Mouse (Mus musculus) lung, postnatal 10 days (tissue): Measurements from ENCODE around the gene Itk.
A peak's percentile ranks its signal among the peaks of the same experiment; 100 is the strongest.

ENCODE experiments used
- DNase-seq: peaks from one replicate; pipeline ENCODE4 v3.0.0; 2021

Gene Itk

GRCm38 (mm10) chr11:46305881-46306520, 83.3 kb downstream of the Itk start:
- no peak for DNase-seq

- DNase-seq, result no peak
Measured at GRCm38 (mm10) chr11:46304864-46305710, 84.2 kb downstream of the Itk start.

GRCm38 (mm10) chr11:46304093-46304492, 85.2 kb downstream of the Itk start:
- no peak for DNase-seq

- DNase-seq, result no peak
Measured at GRCm38 (mm10) chr11:46302471-46302870, 86.8 kb downstream of the Itk start.

- no peak for DNase-seq
Measured at GRCm38 (mm10) chr11:46301579-46302248, 87.6 kb downstream of the Itk start.

GRCm38 (mm10) chr11:46299901-46300300, 89.4 kb downstream of the Itk start:
- DNase-seq, result no peak

- DNase-seq, result no peak
Measured at GRCm38 (mm10) chr11:46298889-46299785, 90.2 kb downstream of the Itk start.

- no peak for DNase-seq
Measured at GRCm38 (mm10) chr11:46294390-46294789, 94.9 kb downstream of the Itk start.

GRCm38 (mm10) chr11:46293491-46293890, 95.8 kb downstream of the Itk start:
- DNase-seq, result no peak

GRCm38 (mm10) chr11:46290988-46291405, 98.3 kb downstream of the Itk start:
- DNase-seq, result peak; percentile 15

- DNase-seq, result no peak
Measured at GRCm38 (mm10) chr11:46289561-46289960, 99.8 kb downstream of the Itk start.

GRCm38 (mm10) chr11:46289022-46289421, 100.3 kb downstream of the Itk start:
- no peak for DNase-seq

GRCm38 (mm10) chr11:46288091-46288490, 101.2 kb downstream of the Itk start:
- DNase-seq, result no peak

GRCm38 (mm10) chr11:46286803-46287202, 102.5 kb downstream of the Itk start:
- DNase-seq, result no peak

- no peak for DNase-seq
Measured at GRCm38 (mm10) chr11:46283800-46284199, 105.5 kb downstream of the Itk start.

- DNase-seq, result no peak
Measured at GRCm38 (mm10) chr11:46282612-46283011, 106.7 kb downstream of the Itk start.

GRCm38 (mm10) chr11:46278709-46279108, 110.6 kb downstream of the Itk start:
- DNase-seq, result no peak

- no peak for DNase-seq
Measured at GRCm38 (mm10) chr11:46278140-46278539, 111.2 kb downstream of the Itk start.

- peak; percentile 36 for DNase-seq
Measured at GRCm38 (mm10) chr11:46276778-46277177, 112.5 kb downstream of the Itk start.

GRCm38 (mm10) chr11:46276168-46276567, 113.1 kb downstream of the Itk start:
- no peak for DNase-seq

- peak; percentile 85 for DNase-seq
Measured at GRCm38 (mm10) chr11:46275302-46275701, 114.0 kb downstream of the Itk start.
